Mouse (Mus musculus): ENCODE measurements around the gene Ctrl.

GRCm38 (mm10) chr8:105933762-105934161 is at the start of gene Ctrl:
- TF ChIP-seq CTCF (IDR thresholded peaks at IDR 0.05; ENCODE audit: insufficient read depth, low read length) (no peak), POLR2A (IDR thresholded peaks at IDR 0.05; ENCODE audit: borderline replicate concordance, extremely low read depth, low read depth, low read length) (no peak)

Measured in lung, adult 2 months (tissue).